Mouse (Mus musculus) myocyte (in vitro differentiated cells): Measurements from ENCODE around the gene Kif17. TPM values are rescaled to one million over a fixed set of nuclear protein-coding genes. Genes with fewer than 3 reads are reported as not detected.
A peak's percentile ranks its signal among the peaks of the same experiment; 100 is the strongest.
"Not testable (repeated sequence)": the region's sequence is repeated elsewhere in the genome, so short reads cannot be mapped to it uniquely, and the experiment has no call there.

Source experiments
- H3K27me3 ChIP-seq: one replicate; pipeline ENCODE4 v1.6.1; 2011; ENCODE audit not compliant: control insufficient read depth, insufficient read depth, insufficient read length
- H3K36me3 ChIP-seq: one replicate; pipeline ENCODE4 v1.6.1; 2011; ENCODE audit not compliant: control insufficient read depth, insufficient read depth
- H3K4me2 ChIP-seq: one replicate; pipeline ENCODE4 v1.6.1; 2011; ENCODE audit warnings: low read depth, control low read depth
- H3K4me3 ChIP-seq: one replicate; pipeline ENCODE4 v1.5.1; 2011; ENCODE audit warnings: mild to moderate bottlenecking, control low read depth, moderate library complexity
- H3K79me2 ChIP-seq: one replicate; pipeline ENCODE4 v1.6.1; 2011; ENCODE audit not compliant: control insufficient read depth, insufficient read depth
- H3ac ChIP-seq: one replicate; pipeline ENCODE4 v1.6.1; 2011; ENCODE audit not compliant: control insufficient read depth, insufficient read length
- CEBPB ChIP-seq: IDR thresholded peaks from 2 replicates; pipeline ENCODE4 v1.6.1; 2011; ENCODE audit warnings: mild to moderate bottlenecking, moderate library complexity; ENCODE audit not compliant: poor library complexity, insufficient read depth, severe bottlenecking
- E2F4 ChIP-seq: IDR thresholded peaks from one replicate; pipeline ENCODE4 v1.6.1; 2011; ENCODE audit warnings: mild to moderate bottlenecking, control low read depth, moderate library complexity; ENCODE audit not compliant: insufficient read depth
- MAX ChIP-seq: IDR thresholded peaks from one replicate; pipeline ENCODE4 v1.6.1; 2011; ENCODE audit warnings: low read depth, mild to moderate bottlenecking, control low read depth
- MYOD1 ChIP-seq, 3 experiments: IDR thresholded peaks; one replicate each; pipeline ENCODE4 v1.6.1; 2011; ENCODE audit warnings: control low read depth in 2 of 3, low read depth in 2 of 3, mild to moderate bottlenecking in 2 of 3, moderate library complexity in 1 of 3; ENCODE audit not compliant: insufficient read length in 2 of 3, control insufficient read depth in 1 of 3
- MYOG ChIP-seq, 3 experiments: IDR thresholded peaks; one replicate each; pipeline ENCODE4 v1.6.1; 2011; ENCODE audit warnings: control low read depth in 2 of 3, low read depth in 2 of 3, mild to moderate bottlenecking in 2 of 3; ENCODE audit not compliant: insufficient read length in 2 of 3, control insufficient read depth in 1 of 3, insufficient read depth in 1 of 3
- POLR2A ChIP-seq: IDR thresholded peaks from one replicate; pipeline ENCODE4 v1.6.1; 2011; ENCODE audit warnings: low read depth, mild to moderate bottlenecking, control low read depth, moderate library complexity; ENCODE audit not compliant: insufficient read length
- POLR2AphosphoS2 ChIP-seq: IDR thresholded peaks from one replicate; pipeline ENCODE4 v1.6.1; 2011; ENCODE audit warnings: low read depth, control low read depth; ENCODE audit not compliant: insufficient read length
- REST ChIP-seq: IDR thresholded peaks from one replicate; pipeline ENCODE4 v1.6.1; 2011; ENCODE audit warnings: mild to moderate bottlenecking, control low read depth, moderate library complexity; ENCODE audit not compliant: insufficient read depth, insufficient read length
- SRF ChIP-seq: IDR thresholded peaks from one replicate; pipeline ENCODE4 v1.6.1; 2011; ENCODE audit warnings: low read depth; ENCODE audit not compliant: control insufficient read depth, insufficient read length
- TCF12 ChIP-seq: IDR thresholded peaks from one replicate; pipeline ENCODE4 v1.6.1; 2011; ENCODE audit warnings: mild to moderate bottlenecking, control low read depth; ENCODE audit not compliant: poor library complexity, insufficient read depth, severe bottlenecking
- TCF3 ChIP-seq: IDR thresholded peaks from one replicate; pipeline ENCODE4 v1.6.1; 2011; ENCODE audit warnings: low read depth, control low read depth; ENCODE audit not compliant: insufficient read length
- USF1 ChIP-seq: IDR thresholded peaks from one replicate; pipeline ENCODE4 v1.6.1; 2011; ENCODE audit warnings: low read depth, mild to moderate bottlenecking, control low read depth, moderate library complexity
- polyA plus RNA-seq: library from polyadenylated mRNA; unstranded; fragments of >200 nt; fragmentation: generic; extraction: Trizol; gene quantifications from one replicate; pipeline ENCODE4 v1.2.1, GENCODE M21; 2012; ENCODE audit warnings: missing spikeins

The Kif17 gene
- polyA plus RNA-seq, 1 experiment, result 0.20 TPM

GRCm38 (mm10) chr4:138324451-138324850 lies 74.2 kb downstream of the Kif17 start:
- H3ac ChIP-seq, result no peak overlapping the region
- no peaks in the 10 kb centered on the region for H3K27me3 ChIP-seq
- H3K36me3 ChIP-seq, result no peaks in the 10 kb centered on the region
- peak overlapping the region; percentile 42 for H3K4me2 ChIP-seq
- no peak overlapping the region for H3K4me3 ChIP-seq
- no peaks in the 10 kb centered on the region for H3K79me2 ChIP-seq
- TF ChIP-seq CEBPB, result no peak
- no peak for TF ChIP-seq TCF12
- TF ChIP-seq REST, result no peak
- no peak for TF ChIP-seq SRF
- no peak for TF ChIP-seq USF1
- TF ChIP-seq TCF3, result no peak
- TF ChIP-seq MAX, result no peak
- no peak for TF ChIP-seq POLR2AphosphoS2
- no peak for TF ChIP-seq E2F4
- TF ChIP-seq MYOG (IDR thresholded peaks at IDR 0.05; ENCODE audit: control insufficient read depth in 1 of 3, insufficient read depth in 1 of 3, insufficient read length in 2 of 3, low read depth in 2 of 3), result no peak
- no peak for TF ChIP-seq MYOD1 (IDR thresholded peaks at IDR 0.05; ENCODE audit: control insufficient read depth in 1 of 3, insufficient read length in 2 of 3, low read depth in 2 of 3)

- peak overlapping the region; percentile 69 for H3K4me2 ChIP-seq
- no peaks in the 10 kb centered on the region for H3K79me2 ChIP-seq
- peak overlapping the region; percentile 23 for H3K4me3 ChIP-seq
- no peaks in the 10 kb centered on the region for H3K36me3 ChIP-seq
- H3ac ChIP-seq, result peak overlapping the region; percentile 21
- no peaks in the 10 kb centered on the region for H3K27me3 ChIP-seq
- TF ChIP-seq SRF, result no peak
- no peak for TF ChIP-seq CEBPB
- TF ChIP-seq MYOD1 (IDR thresholded peaks at IDR 0.05; ENCODE audit: control insufficient read depth in 1 of 3, insufficient read length in 2 of 3, low read depth in 2 of 3), result no peak
- TF ChIP-seq MYOG (IDR thresholded peaks at IDR 0.05; ENCODE audit: control insufficient read depth in 1 of 3, insufficient read depth in 1 of 3, insufficient read length in 2 of 3, low read depth in 2 of 3), result peak in 1 of 3 experiments; percentile 16
- no peak for TF ChIP-seq TCF3
- no peak for TF ChIP-seq TCF12
- no peak for TF ChIP-seq USF1
- TF ChIP-seq POLR2A, result peak; percentile 67
- no peak for TF ChIP-seq MAX
- no peak for TF ChIP-seq E2F4
- TF ChIP-seq REST, result no peak
- TF ChIP-seq POLR2AphosphoS2, result peak; percentile 58
Observed at GRCm38 (mm10) chr4:138325466-138326076, 75.3 kb downstream of the Kif17 start.

- TF ChIP-seq E2F4, result peak; percentile 18
- TF ChIP-seq TCF3, result peak; percentile 54
- no peak for TF ChIP-seq TCF12
- TF ChIP-seq SRF, result no peak
- no peak for TF ChIP-seq MAX
- TF ChIP-seq CEBPB, result no peak
- TF ChIP-seq MYOG (IDR thresholded peaks at IDR 0.05; ENCODE audit: control insufficient read depth in 1 of 3, insufficient read depth in 1 of 3, insufficient read length in 2 of 3, low read depth in 2 of 3), result peak; percentile 15 to 86 (median 79)
- TF ChIP-seq MYOD1 (IDR thresholded peaks at IDR 0.05; ENCODE audit: control insufficient read depth in 1 of 3, insufficient read length in 2 of 3, low read depth in 2 of 3), result peak in 2 of 3 experiments; percentile 53 to 75
- TF ChIP-seq USF1, result no peak
- peak; percentile 80 for TF ChIP-seq POLR2AphosphoS2
- peak; percentile 70 for TF ChIP-seq POLR2A
- TF ChIP-seq REST, result no peak
- Histone ChIP-seq H3K4me3 (peak within 1 kb of the TSS; percentile 23), H3ac (peak within 1 kb of the TSS; percentile 21), H3K36me3 (no peaks in the 10 kb centered on the region), H3K79me2 (no peaks in the 10 kb centered on the region), H3K27me3 (no peaks in the 10 kb centered on the region), H3K4me2 (peak within 1 kb of the TSS; percentile 69)
Observed at GRCm38 (mm10) chr4:138326077-138326695, 76.0 kb downstream of the Kif17 start, which contains the start of gene Pink1. TSS of gene Pink1 (minus strand) at chr4:138326307.

GRCm38 (mm10) chr4:138327155-138327554 lies 76.9 kb downstream of the Kif17 start:
- H3K4me2 ChIP-seq, H3K36me3 ChIP-seq, H3K4me3 ChIP-seq, H3ac ChIP-seq, H3K79me2 ChIP-seq, H3K27me3 ChIP-seq: not testable (repeated sequence)

GRCm38 (mm10) chr4:138327891-138328470 lies 77.7 kb downstream of the Kif17 start:
- no peak for TF ChIP-seq CEBPB
- TF ChIP-seq TCF3, result no peak
- Histone ChIP-seq H3K79me2 (no peaks in the 10 kb centered on the region), H3K4me2 (no peak overlapping the region), H3K27me3 (no peaks in the 10 kb centered on the region), H3ac (no peak overlapping the region), H3K36me3 (no peaks in the 10 kb centered on the region), H3K4me3 (no peak overlapping the region)
